Mouse (Mus musculus) kidney, embryonic 15.5 days (tissue): ENCODE data around the gene Slc27a4. TPM values are rescaled to one million over a fixed set of nuclear protein-coding genes. Genes with fewer than 3 reads are reported as not detected.

Experiments
- microRNA-seq: library from miRNA; unstranded; fragments of <30 nt; microRNA quantifications from one replicate; pipeline ENCODE4, GENCODE M21; 2016
- polyA plus RNA-seq: library from polyadenylated mRNA; unstranded; fragments of >200 nt; fragmentation: Nextera tagmentation; extraction: Ambion mirVana; gene quantifications from 2 replicates; pipeline ENCODE4 v1.2.1, GENCODE M21; 2015

Slc27a4 gene
- polyA plus RNA-seq, 1 experiment from 2014 or later, result 16.4 TPM

Small RNAs within 50 kb of the gene (microRNA-seq; reads per million reads assigned to microRNA genes)
- gene Mir219a-2 (not detected), gene Mir219b (not detected)

Other genes starting within 250 kb of the Slc27a4 start
- 12.4 and 13.8 TPM in 2 replicates for gene Rapgef1, start 182.9 kb upstream of the Slc27a4 start, polyA plus RNA-seq
- gene Gm13420, start 50.9 kb upstream of the Slc27a4 start, polyA plus RNA-seq, result 1.8 and 2.0 TPM in 2 replicates
- 0.28 TPM in 1 of 2 replicates, not detected in the other for gene Gm13547, start 43.3 kb upstream of the Slc27a4 start, polyA plus RNA-seq
- gene Coq4, start 15.1 kb upstream of the Slc27a4 start, polyA plus RNA-seq, result 40.9 and 41.8 TPM in 2 replicates
- gene Trub2, start 14.1 kb upstream of the Slc27a4 start, polyA plus RNA-seq, result 37.6 and 41.8 TPM in 2 replicates
- 30.0 and 30.1 TPM in 2 replicates for gene Urm1, start 17.4 kb downstream of the Slc27a4 start, polyA plus RNA-seq
- gene Cercam, start 66.5 kb downstream of the Slc27a4 start, polyA plus RNA-seq, result 19.4 and 21.5 TPM in 2 replicates
- 72.9 and 81.5 TPM in 2 replicates for gene Odf2, start 86.6 kb downstream of the Slc27a4 start, polyA plus RNA-seq
- 60.1 and 65.5 TPM in 2 replicates for gene Gle1, start 132.8 kb downstream of the Slc27a4 start, polyA plus RNA-seq
- 82.0 and 103 TPM in 2 replicates for gene Sptan1, start 162.9 kb downstream of the Slc27a4 start, polyA plus RNA-seq
- gene Wdr34, start 246.2 kb downstream of the Slc27a4 start, polyA plus RNA-seq, result 34.8 and 40.7 TPM in 2 replicates